Mouse (Mus musculus): ENCODE data around the gene Zic4.

The Zic4 gene

GRCm38 (mm10) chr9:91364127-91364970, 2.1 kb downstream of the Zic4 start:
- DNase-seq = no peak

GRCm38 (mm10) chr9:91364971-91365501, 2.8 kb downstream of the Zic4 start:
- no peak for DNase-seq

- DNase-seq = no peak
Measured at GRCm38 (mm10) chr9:91365664-91366063, 3.5 kb downstream of the Zic4 start, which contains the start of gene Zic1. Gene Zic1, minus strand, starts transcription at chr9:91365810.

DNA sequence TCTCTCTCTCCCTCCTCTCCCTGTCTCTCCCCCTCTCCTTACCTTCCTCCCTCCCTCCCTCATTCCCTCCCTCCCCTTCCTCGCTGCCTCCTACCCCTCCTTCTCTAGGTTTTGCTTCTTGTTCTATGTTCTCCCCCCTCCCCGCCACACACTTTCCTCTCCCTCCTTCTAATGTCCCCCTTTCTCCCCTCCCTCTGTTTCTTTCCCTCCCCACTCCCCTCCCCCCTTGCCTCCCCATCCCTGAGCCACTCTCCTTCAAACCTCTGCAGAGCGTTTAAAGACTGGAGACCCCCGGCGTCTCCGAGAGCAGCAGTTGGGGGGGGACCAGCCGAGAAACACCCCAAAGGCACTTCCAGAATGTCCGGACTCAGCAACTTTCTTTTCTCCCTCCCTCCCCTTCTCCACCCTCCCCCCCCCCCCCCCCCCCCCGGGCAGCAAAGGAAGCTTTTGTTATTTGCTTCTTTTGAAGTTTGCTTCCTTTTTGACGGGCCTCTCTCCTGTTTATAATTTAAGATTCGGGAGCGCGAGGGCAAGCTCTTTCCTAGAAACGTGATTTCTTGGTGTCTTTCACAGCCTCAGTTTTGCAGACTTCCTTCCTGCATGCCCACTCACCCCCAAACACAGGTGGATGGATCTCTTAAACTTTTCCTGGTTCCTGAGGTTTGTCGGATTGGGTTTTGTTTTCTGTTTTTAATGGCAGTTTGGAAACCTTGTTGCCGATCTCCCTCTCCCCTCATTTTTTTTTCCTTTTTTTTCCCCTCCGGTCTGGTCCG, 4.2 kb downstream of the Zic4 start:
- no peak for DNase-seq

- DNase-seq = no peak
Measured at GRCm38 (mm10) chr9:91366999-91367811, 5.0 kb downstream of the Zic4 start.

GRCm38 (mm10) chr9:91368150-91368549, 5.9 kb downstream of the Zic4 start:
- no peak for DNase-seq

- no peak for DNase-seq
Measured at GRCm38 (mm10) chr9:91368946-91369292, 6.7 kb downstream of the Zic4 start.

- DNase-seq = no peak
Measured at GRCm38 (mm10) chr9:91369293-91369991, 7.2 kb downstream of the Zic4 start.

DNA sequence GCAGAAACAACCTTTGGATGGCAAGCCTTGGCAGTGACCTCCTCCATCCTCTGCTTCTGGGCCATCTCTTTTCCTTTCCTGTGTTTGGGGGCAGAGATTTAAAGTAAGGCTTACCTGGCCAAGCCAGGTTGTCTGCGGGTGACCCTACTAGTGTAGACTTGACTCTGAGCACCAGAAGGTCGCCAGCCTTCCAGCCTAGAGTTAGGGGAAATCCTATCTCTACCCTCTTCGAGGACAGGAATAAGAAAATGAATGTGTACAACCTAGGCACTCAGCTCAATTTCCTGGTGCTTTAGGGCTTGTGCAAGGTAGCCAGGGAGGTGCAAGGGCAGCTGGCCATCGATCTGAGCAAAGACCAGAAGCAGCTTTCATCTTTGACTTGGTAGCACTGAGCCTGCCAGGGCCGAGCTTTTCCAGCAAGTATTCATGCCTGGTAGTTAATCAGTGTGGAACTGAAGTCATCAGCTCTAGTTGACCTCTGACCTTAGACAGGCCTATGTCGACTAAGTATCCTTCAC, 8.0 kb downstream of the Zic4 start:
- DNase-seq = no peak

GRCm38 (mm10) chr9:91371011-91371410, 8.8 kb downstream of the Zic4 start:
- no peak for DNase-seq

DNA sequence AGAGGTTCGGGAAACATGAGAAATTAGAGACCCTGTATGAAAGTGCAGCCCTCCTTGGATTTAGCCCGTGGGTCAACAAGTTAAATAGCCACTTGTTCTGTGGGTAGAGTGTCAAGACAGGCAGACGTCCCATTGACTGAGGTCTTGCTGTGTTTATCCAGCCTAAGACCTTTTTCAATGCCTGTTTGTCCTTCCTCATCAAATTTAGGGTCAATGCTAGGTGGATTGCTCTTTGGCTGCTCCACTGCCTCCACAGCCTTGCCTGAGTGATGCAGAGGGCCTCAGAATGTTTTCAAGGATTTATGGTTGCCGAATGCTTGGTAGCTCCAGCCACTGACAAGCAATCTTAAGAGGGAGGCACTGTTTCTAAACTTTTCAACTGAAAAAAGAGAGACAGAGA, 9.4 kb downstream of the Zic4 start:
- DNase-seq = no peak

- DNase-seq = no peak
Measured at GRCm38 (mm10) chr9:91373811-91374575, 11.8 kb downstream of the Zic4 start.

GRCm38 (mm10) chr9:91374665-91375064, 12.5 kb downstream of the Zic4 start:
- DNase-seq = no peak

GRCm38 (mm10) chr9:91377036-91377872, 15.0 kb downstream of the Zic4 start:
- DNase-seq = no peak

DNA sequence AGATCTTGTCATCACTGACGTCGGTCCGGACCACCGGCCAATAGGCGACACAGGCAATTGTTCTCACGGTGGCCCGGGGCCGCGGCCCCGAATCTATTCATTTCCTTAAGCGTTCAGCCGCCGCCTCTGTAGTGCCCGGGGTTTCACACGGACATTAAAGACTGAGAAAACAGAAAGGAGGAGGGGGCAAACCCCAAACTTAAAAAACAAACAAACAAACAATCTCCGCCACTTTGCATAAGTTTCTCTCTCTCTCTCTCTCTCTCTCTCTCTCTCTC, 15.6 kb downstream of the Zic4 start:
- no peak for DNase-seq

DNA sequence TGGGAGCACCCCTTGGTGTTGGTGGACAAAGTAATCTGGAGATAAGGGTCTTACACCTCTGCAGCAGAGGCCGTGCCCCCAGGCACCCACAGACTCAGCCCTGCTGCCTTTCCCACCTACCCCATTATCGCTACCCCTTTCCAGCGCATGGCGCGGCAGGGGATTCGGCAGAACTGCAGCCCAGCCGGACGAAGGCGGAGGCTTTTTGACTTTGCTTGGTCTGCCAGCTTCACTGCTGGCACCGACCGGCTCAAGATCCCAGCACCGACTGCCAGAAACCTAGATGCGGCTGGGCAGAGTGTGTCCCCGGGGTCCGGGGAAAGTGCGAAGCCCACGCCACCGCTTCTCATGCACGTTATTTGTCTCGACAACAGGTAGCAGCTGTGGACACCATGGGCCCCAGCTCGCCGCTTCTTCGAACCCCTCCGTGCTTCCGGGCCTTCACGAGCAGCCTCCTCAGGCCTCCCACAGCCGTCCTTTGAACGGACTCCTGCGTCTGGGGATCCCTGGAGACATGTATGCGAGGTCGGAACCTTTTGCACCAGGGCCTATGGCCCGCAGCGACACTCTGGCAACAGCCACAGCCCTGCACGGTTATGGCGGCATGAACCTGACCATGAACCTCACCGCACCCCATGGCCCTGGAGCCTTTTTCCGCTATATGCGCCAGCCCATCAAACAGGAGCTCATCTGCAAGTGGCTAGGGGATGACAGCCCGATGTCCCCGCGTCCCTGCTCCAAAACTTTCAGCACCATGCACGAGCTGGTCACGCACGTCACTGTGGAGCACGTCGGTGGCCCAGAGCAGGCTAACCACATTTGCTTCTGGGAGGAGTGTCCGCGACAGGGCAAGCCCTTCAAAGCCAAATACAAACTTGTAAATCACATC, 16.4 kb downstream of the Zic4 start:
- DNase-seq = no peak

- DNase-seq = no peak
Measured at GRCm38 (mm10) chr9:91379300-91379635, 17.1 kb downstream of the Zic4 start.

DNA sequence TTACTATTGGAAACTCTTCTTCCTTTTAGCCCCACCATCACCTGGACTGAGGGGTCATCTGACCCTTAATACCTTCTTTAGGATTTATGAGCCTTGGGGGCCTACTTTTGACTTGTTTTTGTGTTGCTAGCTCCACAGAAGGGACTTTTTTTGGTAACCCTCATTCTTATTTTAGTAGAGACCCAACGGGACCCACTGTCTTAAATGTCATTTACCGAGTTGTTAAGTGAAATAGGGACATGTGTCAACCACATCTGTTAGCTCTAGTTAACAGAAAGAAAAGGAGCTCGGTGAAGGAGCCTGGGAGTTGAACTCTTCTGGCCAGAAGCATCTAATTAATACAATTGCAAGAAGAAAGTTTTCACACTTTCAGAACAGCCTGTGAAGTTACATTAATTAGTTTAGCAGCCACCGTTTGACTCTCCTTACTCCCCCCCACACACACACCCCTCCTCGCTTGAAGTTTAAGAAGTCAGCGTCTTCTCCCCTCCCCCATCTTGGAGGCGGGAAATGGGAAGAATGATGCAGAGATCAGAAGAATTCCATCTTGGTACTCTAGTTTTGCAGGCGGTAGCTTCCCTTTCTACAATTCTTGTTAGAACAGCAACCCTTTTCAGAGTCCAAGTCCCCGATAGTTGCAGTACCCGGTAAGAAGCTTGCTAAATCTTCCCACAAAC, 17.7 kb downstream of the Zic4 start:
- DNase-seq = no peak

- DNase-seq = no peak
Measured at GRCm38 (mm10) chr9:91380458-91380914, 18.3 kb downstream of the Zic4 start.

Measured in kidney, adult 11 months (tissue).